Mouse (Mus musculus): ENCODE measurements at regions not wholly inside any gene's neighbourhood (a gene's known extent, or its start where the extent isn't known, plus 50 kb on each side); places are given as distances from the start of the nearest gene placed in this dataset.

- Histone ChIP-seq H3K4me3 (replicated peaks in 1 of 3; ENCODE audit: low read depth in 2 of 3, low read length in 2 of 3, poor library complexity in 1 of 3) (no peak overlapping the region), H3K4me2 (ENCODE audit: insufficient read depth, low read depth, poor library complexity, severe bottlenecking) (no peak overlapping the region), H3K27ac (ENCODE audit: insufficient read depth, low read depth) (no peak overlapping the region), H3K36me3 (replicated peaks in 1 of 2; ENCODE audit: control insufficient read depth in 1 of 2, insufficient read depth in 1 of 2, low read length in 1 of 2) (no peaks in the 10 kb centered on the region), H3K79me2 (replicated peaks; ENCODE audit: control insufficient read depth, extremely low read depth, insufficient read depth, poor library complexity, severe bottlenecking) (no peaks in the 10 kb centered on the region), H3K9ac (ENCODE audit: insufficient read depth, low read depth) (no peak overlapping the region), H3K9me3 (replicated peaks; ENCODE audit: low read length) (peaks cover 39% of the 10 kb centered on the region), H3K27me3 (replicated peaks) (no peaks in the 10 kb centered on the region), H3K4me1 (ENCODE audit: control insufficient read depth in 1 of 2, insufficient read depth in 2 of 2) (no peaks in the 10 kb centered on the region)
- dilution Hi-C loops (cut with MboI; ENCODE audit: extremely low pct_ligation_motif_present, extremely low pct_unique_long_range_greater_than_20kb, low sequenced_read_pairs), result no loop called here
- in situ Hi-C loops (cut with MboI; ENCODE audit: low pct_ligation_motif_present, low pct_unique_long_range_greater_than_20kb, low sequenced_read_pairs), result no loop called here
- TF ChIP-seq IRF4 (IDR thresholded peaks at IDR 0.05; ENCODE audit: low read depth, low read length), result no peak
- no peak for TF ChIP-seq MXI1 (IDR thresholded peaks at IDR 0.05; ENCODE audit: low read depth, low read length)
- TF ChIP-seq EP300 (IDR thresholded peaks at IDR 0.05; ENCODE audit: low read length), result no peak
- no peak for TF ChIP-seq SMC3 (IDR thresholded peaks at IDR 0.05; ENCODE audit: low read depth, low read length)
- no peak for TF ChIP-seq POLR2A (IDR thresholded peaks at IDR 0.05; ENCODE audit: low read depth, low read length)
- TF ChIP-seq USF1 (IDR thresholded peaks at IDR 0.05; ENCODE audit: low read depth, low read length), result no peak
- TF ChIP-seq RCOR1 (conservative IDR thresholded peaks at IDR 0.05; ENCODE audit: low read depth, low read length), result no peak
- TF ChIP-seq KAT2A (IDR thresholded peaks at IDR 0.05; ENCODE audit: insufficient replicate concordance, low read length), result no peak
- no peak for TF ChIP-seq SIN3A (IDR thresholded peaks at IDR 0.05; ENCODE audit: low read length)
- TF ChIP-seq PAX5 (IDR thresholded peaks at IDR 0.05; ENCODE audit: low read length), result no peak
- TF ChIP-seq JUND (conservative IDR thresholded peaks at IDR 0.05; ENCODE audit: low read depth, low read length), result no peak
- no peak for TF ChIP-seq GABPA (IDR thresholded peaks at IDR 0.05; ENCODE audit: insufficient replicate concordance, low read depth, low read length)
- TF ChIP-seq TBP (conservative IDR thresholded peaks at IDR 0.05; ENCODE audit: low read depth, low read length), result no peak
- TF ChIP-seq USF2 (conservative IDR thresholded peaks at IDR 0.05; ENCODE audit: low read depth, low read length), result no peak
- DNase-seq (ENCODE audit: extremely low read depth), result no peak
Observed at GRCm38 (mm10) chr11:56442381-56442780, 401.6 kb upstream of the Nmur2 start.

DNA sequence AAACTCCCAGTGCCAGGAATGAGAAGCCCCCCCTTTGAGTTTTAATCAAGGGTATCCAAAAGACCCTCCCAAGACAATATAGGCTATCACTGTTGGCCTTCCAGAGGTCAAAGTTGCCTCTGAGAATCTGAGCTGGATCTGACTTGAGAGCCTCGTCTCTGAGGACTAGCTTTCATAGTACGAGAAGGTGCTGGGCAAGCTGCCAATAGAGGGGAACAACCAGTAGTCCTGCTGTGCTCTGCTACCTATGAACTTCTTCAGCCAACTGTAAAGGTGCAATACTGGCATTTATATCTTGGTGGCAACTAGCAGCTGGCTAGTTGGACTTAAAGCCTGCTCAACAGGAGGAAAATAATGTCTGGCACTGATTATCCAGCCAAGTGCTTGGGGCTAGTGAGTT, 400.3 kb upstream of the Nmur2 start:
- H3K4me2 ChIP-seq (ENCODE audit: insufficient read depth, low read depth, poor library complexity, severe bottlenecking), result no peak overlapping the region
- H3K27me3 ChIP-seq (replicated peaks), result no peaks in the 10 kb centered on the region
- peaks cover 31% of the 10 kb centered on the region for H3K9me3 ChIP-seq (replicated peaks; ENCODE audit: low read length)
- dilution Hi-C loops (cut with MboI; ENCODE audit: extremely low pct_ligation_motif_present, extremely low pct_unique_long_range_greater_than_20kb, low sequenced_read_pairs) (no loop called here), in situ Hi-C loops (cut with MboI; ENCODE audit: low pct_ligation_motif_present, low pct_unique_long_range_greater_than_20kb, low sequenced_read_pairs) (no loop called here)
- no peak overlapping the region for H3K4me3 ChIP-seq (replicated peaks in 1 of 3; ENCODE audit: low read depth in 2 of 3, low read length in 2 of 3, poor library complexity in 1 of 3)
- H3K27ac ChIP-seq (ENCODE audit: insufficient read depth, low read depth), result no peak overlapping the region
- TF ChIP-seq ZC3H11A (IDR thresholded peaks at IDR 0.05; ENCODE audit: low read depth, low read length) (no peak), JUND (conservative IDR thresholded peaks at IDR 0.05; ENCODE audit: low read depth, low read length) (no peak), ETS1 (conservative IDR thresholded peaks at IDR 0.05; ENCODE audit: low read depth, low read length) (no peak), NRF1 (IDR thresholded peaks at IDR 0.05; ENCODE audit: low read depth, low read length) (no peak), CHD1 (IDR thresholded peaks at IDR 0.05; ENCODE audit: low read depth, low read length) (no peak), IRF4 (IDR thresholded peaks at IDR 0.05; ENCODE audit: low read depth, low read length) (no peak), GABPA (IDR thresholded peaks at IDR 0.05; ENCODE audit: insufficient replicate concordance, low read depth, low read length) (no peak), RCOR1 (conservative IDR thresholded peaks at IDR 0.05; ENCODE audit: low read depth, low read length) (no peak)
- no peak for DNase-seq (ENCODE audit: extremely low read depth)
- no peaks in the 10 kb centered on the region for H3K36me3 ChIP-seq (replicated peaks in 1 of 2; ENCODE audit: control insufficient read depth in 1 of 2, insufficient read depth in 1 of 2, low read length in 1 of 2)
- H3K4me1 ChIP-seq (ENCODE audit: control insufficient read depth in 1 of 2, insufficient read depth in 2 of 2), result no peaks in the 10 kb centered on the region
- no peaks in the 10 kb centered on the region for H3K79me2 ChIP-seq (replicated peaks; ENCODE audit: control insufficient read depth, extremely low read depth, insufficient read depth, poor library complexity, severe bottlenecking)
- no peak overlapping the region for H3K9ac ChIP-seq (ENCODE audit: insufficient read depth, low read depth)
